Mouse (Mus musculus) testis, adult 2 months (tissue): ENCODE data around the gene Traf3.

Experiments used
- CTCF ChIP-seq: fragments of 200-500 bp; IDR thresholded peaks from 2 replicates; pipeline ENCODE4 v1.5.1; 2012; ENCODE audit warnings: low read depth, mild to moderate bottlenecking, inconsistent platforms, low read length, moderate library complexity; ENCODE audit not compliant: control insufficient read depth, insufficient read depth, insufficient replicate concordance
- POLR2A ChIP-seq: fragments of 200-500 bp; IDR thresholded peaks from 2 replicates; pipeline ENCODE4 v1.6.1; 2012; ENCODE audit warnings: low read depth, mild to moderate bottlenecking, inconsistent platforms, low read length, moderate library complexity; ENCODE audit not compliant: control insufficient read depth

- TF ChIP-seq POLR2A (no peak), CTCF (no peak)
Observed at GRCm38 (mm10) chr12:111246808-111247464, 80.8 kb downstream of the Traf3 start.
